Mouse (Mus musculus) spleen, adult 2 months (tissue): ENCODE measurements around the gene Krtap10-10.

Experiments
- CTCF ChIP-seq: fragments of 200-500 bp; IDR thresholded peaks from 2 replicates; pipeline ENCODE4 v1.5.1; 2011; ENCODE audit warnings: mild to moderate bottlenecking, inconsistent platforms; ENCODE audit not compliant: insufficient read depth, insufficient read length, insufficient replicate concordance; ENCODE audit errors: extremely low read depth
- POLR2A ChIP-seq: fragments of 200-500 bp; IDR thresholded peaks from 2 replicates; pipeline ENCODE4 v1.6.1; 2011; ENCODE audit warnings: low read depth, low read length, inconsistent platforms

DNA sequence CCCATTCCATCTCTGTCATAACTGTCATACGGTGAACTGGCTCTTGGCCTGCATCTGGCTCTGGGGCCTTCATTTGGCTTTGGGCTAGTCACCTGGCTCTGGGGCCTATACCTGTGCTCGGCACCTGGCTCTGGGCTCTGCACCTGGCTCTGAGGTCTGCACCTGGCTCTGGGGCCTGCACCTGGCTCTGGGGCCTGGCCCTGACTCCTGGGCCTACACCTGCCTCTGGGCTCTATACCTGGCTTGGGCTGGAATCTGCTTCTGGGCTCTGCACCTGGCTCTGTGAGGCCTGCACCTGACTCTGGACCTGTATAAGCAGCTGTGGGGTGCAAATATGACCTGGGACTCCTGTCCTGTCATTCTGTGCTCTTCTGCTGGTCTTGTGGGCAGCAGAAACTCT lies 11.8 kb downstream of the Krtap10-10 start:
- TF ChIP-seq CTCF (no peak), POLR2A (no peak)
